Mouse (Mus musculus) cerebellum, postnatal 25 days (tissue): ENCODE results near the gene Tceanc2.

Source experiments
- DNase-seq, 2 experiments: peaks; one replicate each; pipeline ENCODE4 v3.0.0; 2021; ENCODE audit warnings: mixed read lengths in 2 of 2

Gene Tceanc2

DNA sequence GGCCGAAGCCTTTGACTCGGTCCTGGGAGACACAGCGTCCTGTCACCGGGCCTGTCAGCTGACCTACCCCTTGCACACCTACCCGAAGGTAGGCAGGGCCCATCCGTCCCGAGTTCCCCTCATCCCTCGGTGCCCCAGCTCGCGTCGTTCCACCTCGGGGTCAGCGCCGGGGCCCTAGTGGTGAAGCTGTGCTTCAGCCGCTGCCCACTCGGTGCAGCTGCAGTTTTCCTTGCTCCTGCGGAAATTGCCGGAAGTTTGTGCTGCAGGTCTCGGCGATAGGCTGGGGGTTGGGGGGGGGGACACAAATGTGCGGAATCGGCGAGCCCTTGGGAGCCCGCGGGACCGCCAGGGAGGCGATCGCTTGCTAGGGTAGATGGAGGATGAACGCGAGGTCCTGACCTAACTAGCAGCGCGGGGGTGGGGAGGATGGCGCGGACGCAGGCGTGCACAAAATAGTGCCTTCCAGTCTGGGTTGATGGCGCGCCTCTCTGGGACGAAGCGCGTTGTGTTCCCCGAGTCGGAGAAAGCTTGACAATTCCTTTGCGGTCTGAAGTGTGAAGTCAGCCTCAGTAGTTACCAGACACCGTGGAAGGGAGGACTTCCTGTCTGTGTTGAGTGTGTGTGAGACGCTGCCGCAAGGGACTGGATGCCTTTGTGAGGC is at the start of gene Tceanc2:
Gene Tceanc2, minus strand, starts transcription at position 287 of the 661 bp plus-strand sequence.
- DNase-seq: peak; percentile 63 to 75

DNA sequence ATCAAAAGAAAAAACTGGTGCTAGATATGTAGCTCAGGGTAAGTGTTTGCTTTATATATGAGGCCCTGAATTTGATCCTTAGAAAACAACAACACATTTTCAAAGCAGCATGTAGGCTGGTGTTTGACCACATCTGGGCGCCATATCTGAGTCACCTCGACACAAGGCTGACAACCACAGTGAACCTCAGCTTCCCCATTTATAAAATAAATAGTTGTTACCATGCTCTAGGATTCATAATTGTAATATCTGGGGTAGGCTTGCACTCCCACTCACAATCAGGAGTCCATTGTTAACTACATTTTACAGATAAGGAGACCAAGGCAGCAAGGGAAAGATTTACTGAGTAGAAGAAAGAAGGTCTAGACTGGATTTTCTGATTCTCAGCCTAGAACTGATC is 47.4 kb upstream of the Tceanc2 start:
- no peak for DNase-seq

DNA sequence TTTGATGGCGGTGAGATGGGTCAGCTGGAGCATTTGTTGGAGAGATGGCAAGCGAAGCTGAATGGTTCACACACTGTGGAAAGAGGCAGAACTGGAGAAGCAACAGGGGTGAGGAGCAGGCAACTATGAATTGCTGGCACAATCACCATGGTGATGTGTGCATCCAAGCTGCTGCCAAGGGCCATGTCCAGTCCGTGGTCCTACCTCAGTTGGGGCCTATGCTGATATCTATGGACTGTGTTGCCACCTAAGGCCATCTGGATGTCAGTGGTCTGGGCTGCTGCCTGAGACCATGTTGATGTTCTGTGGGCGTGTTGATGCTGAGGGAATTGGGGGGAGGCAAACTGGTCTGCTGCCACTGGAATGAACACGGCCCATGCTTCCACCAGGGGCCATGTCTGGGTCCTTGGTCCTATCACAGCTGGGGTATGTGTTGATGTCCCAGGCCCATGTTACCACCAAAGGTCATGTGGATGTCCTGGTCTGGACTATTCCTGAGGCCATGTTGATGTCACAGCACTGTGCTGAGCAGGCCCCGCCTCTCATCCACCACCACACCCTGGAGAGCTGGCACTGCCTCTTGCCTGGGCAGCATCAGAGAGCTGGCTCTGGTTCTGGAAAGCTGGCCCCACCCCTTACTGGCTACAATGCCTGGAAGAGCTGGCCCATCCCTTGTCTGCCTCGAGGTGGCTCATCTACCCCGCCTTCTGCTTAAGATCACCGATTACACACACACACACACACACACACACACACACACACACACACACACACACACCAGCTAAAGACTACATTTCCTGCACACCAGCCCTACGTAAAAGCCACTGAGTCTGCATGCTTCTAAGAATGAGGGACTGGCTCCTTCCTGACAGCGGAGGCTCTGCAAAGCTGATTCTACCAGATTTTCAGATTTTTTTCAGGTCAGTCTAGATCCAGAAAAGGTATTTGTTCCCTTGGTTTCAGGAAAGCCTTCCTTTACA is 44.6 kb upstream of the Tceanc2 start:
- DNase-seq: peak; percentile 62 to 72

DNA sequence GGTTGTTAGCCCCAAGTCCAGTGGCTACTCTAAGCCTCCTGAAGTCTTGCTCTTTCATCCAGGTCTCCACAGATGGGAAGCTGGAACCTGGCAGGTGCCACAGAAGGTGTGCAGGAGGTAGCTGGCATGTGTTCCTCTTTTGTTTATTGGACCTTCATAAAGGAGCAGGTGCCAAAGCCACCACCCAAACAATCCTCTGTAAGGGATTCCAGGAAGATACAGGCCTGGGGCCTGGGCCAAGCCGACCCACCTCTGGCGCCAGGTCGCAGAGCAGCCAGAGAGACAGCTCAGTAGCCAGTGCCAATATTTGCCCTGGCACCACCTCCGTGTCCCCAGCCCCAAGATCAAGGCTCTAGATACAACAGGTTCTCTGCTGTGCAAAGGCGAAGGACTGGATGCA is 42.6 kb upstream of the Tceanc2 start:
- peak; percentile 36 to 40 for DNase-seq

DNA sequence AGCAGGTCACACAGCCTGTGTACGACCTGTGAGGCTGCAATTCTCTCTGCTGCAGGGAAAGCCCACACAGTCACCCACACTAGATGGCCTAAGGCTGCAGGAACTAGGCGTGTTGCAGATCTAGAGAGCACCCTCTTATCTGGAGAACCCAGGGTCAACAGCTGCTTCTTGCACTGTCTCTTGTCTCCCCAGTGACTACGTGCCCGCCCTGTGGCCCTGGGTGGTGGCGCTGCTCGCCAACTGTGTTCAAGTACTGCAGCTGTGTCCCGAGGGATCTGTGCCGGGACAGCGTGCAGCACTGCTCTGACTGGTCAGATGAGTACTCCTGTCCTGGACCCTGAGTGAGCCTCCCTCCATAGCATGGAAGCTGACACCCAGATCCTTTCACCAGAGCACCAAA is 38.7 kb upstream of the Tceanc2 start:
- no peak for DNase-seq

DNA sequence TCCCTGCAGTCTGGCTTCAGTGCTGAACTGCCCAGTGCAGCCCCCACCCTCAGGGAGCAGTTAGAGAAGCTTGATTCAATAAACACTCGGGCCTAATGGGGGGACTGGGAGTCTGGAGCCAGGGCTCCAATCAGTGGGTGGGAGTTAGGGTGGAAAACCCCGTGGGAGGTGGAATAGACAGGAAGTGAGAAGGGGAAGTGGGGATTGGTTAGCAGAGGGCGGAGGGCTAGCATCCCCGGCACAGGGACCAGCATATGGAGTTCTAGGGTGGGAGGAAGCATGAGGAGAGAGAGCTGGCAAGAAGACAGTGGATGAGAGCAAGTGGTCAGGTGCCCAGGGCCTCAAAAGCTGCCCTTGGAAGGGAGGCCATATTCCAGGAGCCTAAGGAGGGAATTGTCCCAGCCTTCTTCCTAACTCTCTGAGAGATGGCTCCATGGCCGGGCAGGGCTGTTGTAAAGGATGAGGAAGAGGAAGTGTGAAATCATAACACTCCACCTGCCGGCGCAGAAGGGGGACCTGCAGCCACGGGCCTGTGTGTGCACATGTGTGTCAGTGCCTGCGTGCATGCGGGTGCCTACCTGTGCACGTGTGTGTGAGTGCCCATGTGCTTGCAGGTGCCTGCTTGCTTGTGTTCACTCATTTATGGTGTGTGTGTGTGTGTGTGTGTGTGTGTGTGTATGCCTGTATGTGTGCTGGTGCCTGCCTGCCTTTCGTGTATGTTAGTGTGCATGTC is 34.5 kb upstream of the Tceanc2 start:
- DNase-seq: no peak

DNA sequence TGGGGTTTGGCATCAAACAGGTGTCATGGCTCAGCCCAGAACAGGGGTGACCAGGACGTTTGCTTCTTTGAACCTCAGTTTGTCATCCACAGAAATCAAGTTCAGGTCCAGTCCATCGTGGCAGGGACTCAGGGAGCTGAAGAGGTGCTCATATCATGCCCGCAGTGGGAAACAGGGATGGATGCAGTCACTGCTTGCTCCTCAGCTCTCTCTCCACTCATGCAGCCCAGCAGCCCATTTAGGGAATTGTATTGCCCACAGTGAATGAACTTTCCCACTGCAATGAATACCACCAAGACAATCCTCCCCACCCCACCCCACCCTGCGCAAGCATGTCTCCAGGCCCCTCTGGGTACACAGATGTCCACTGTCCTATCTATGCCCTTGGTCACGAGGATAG is 33.0 kb upstream of the Tceanc2 start:
- no peak for DNase-seq

DNA sequence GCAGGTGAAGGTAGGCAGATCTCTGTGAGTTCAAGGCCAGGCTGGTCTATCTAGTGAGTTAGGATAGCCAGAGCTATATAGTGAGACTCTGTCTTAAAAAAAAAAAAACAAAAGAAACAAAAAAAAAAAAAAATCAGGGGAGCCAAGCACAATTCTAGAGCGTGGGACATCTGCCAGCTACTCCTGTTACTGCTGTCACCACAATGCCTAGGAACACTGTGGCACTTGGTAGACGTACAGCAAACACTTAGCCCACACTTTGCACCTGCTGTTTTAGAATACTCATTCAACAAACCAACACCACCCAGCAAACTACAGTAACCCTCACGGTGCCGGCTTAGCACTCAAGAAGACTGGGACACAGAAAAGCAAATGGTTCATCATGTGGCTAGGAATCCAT is 32.5 kb upstream of the Tceanc2 start:
- no peak for DNase-seq

DNA sequence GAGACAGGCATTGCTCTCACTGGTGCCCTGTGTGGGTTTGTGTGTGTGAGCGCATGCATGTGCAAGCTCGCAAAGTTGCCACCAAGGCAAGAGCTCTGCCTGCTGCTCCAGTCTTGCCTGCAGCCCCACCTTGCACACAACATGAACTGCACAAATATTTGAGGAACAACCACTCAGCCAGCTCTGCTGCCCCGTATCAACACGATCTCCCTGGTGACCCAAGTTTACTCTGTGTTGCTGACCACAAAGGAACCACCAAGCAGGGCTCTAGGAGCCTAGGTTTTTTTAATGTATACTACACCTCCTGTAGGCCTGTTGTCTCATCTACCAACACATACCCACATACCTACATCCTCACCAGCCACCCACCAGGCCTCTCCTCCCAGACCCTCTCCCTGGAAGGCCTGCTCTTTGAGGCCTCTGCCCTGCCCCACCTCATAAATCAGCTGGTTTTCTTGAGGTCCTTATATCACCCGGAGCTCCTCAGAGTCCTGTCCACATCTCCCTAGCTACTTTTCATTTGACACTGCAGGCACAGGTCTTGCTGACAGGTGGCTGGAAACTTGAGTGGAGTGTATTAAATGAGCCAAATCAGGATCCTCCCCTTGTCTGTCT is 31.7 kb upstream of the Tceanc2 start:
- DNase-seq: no peak

DNA sequence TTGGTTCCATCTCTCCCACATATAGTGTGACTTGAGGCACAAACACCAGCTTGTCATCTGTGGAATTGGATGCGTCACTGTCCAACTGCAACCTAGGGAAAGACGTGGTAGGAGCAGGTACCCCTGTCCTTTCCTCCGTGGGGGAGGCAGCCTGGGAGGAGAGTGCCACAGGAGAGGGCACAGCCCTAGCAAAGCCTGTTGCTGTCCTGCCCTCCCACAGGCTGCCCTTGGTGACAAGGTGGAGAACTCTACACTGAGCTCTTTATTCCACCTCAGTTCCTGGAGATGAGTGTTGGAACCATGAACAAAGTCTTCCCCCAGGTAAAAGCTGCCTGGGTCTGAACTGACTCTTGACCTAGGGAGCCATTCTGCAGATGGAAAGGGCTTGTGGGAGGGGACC is 30.0 kb upstream of the Tceanc2 start, which contains the start of gene Ldlrad1:
Gene Ldlrad1, plus strand, starts transcription at position 301 of the 400 bp plus-strand sequence.
- no peak for DNase-seq

DNA sequence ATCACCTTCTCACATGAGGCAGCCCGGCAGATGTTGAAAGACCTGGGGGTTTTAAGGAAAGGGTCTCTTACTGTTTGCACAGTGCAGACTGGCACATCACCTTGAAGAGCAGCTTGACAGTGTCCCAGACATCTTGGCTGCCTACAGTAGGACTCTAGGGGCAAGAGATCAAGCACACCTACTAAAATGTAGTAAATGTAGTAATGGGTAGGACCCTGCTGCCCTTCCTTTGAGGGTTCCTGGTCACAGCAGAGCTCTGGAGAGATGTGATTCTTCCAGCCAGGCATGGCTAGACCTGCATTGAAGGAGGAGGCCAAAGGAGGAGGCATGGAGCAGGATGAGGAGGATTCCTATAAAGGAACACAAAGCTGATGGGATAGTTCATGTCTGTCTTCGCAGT is 28.1 kb upstream of the Tceanc2 start:
- DNase-seq: no peak

DNA sequence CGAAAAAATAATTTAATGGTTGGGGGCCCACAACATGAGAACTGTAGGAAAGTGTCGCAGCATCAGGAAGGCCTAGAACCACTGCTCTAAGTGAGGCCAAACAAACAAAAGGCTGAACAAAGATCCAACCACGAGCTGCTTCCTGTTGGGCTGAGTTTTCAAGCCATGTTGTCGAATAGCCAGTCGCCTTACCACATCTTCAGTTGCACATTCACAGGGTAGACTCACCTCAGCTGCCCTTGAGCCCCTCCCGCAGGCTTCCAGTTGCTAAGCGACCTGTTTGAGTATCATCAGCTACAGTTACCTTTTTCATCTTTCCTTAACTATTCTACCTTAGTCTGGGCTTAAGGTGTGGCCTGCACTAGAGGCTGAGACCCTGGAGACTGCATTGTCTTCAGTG is 24.1 kb upstream of the Tceanc2 start:
- no peak for DNase-seq

DNA sequence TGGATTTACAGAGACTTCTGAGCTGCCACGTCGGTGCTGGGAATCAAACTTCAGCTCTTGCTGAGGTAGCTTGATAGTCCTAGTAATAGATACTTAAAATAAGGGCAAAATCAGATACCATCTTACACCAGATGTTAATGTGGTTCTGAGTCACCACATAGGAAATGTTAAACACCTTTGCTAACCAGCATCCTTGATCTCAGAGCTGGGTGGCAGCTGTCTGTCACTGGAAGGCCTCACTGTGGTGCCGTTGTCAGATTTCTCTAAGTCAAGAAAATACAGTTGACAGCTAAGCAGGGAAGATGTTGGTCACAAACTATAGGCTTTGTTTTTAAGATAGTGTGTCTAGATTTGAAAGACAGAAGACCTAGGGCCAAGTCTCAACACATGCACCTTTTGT is 22.9 kb upstream of the Tceanc2 start:
- no peak for DNase-seq

DNA sequence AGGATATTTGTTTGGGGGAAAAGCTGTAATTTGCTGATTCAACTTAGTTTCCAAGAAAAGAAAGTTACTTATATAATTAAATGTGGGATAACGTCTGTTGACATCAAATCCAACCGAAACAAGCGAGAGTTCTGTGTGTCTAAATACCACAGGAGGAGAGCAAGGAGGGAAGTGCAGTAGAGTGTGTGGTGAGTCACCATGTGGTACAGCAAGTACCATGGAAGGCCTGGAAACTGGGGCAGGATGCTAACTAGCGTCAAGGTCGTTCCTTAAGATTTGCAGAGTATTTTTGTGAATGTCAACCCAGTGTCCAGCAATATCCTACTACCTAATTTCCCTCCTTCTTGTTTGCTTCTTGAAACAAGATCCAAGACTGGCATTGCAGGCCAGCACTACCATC is 19.2 kb upstream of the Tceanc2 start:
- no peak for DNase-seq

DNA sequence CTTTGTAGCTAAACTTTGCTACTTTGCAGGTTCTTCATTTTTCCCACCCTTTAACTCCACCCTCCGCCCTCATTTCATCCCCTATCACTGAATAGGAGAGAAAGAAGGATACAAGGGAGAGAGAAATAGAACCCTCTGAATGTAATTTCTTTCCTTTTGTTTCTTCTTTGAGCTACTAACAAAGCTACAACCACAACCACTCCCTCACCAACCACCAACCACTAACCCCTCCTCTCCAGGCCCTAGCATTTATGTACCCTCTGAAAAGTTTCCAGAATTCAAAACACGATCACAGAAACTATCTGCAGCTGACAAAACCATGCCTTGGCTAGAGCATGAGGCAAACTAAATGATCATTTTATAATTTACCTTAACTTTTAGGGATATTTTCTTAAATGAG is 17.5 kb upstream of the Tceanc2 start:
- no peak for DNase-seq

DNA sequence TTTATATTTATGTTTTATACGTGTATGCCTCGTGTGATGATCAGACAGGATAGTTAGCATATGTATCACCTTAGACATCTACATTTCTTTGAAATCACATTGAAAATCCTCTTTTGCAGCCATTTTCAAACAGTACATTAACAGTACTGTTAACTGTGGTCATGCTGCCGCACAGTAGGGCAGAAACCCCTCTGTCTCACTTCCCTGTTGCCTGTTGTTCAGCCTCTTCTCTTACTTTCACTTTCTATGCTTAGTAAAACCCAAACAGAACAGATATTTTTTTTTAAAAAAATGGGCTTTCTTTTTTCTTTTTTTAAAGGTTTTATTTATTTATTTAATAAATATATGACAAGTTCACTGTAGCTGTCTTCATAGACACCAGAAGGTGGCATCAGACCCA is 14.9 kb upstream of the Tceanc2 start:
- no peak for DNase-seq

DNA sequence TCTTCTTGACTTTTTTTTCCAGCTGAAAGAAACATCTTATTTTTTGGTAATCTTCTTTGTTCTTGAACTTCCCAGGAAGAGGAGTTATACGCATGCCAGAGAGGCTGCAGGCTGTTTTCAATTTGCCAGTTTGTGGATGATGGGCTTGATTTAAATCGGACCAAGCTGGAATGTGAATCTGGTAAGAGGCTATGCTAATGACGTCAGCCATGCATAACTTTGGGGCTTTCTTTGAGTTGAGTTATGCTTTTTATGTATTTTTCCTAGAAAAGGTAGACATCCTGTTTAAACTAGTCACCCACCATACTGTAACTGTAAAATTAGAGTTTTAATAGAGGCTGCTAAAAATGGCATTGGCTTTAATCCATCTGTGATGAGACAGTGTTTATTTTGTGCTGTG is 6.8 kb upstream of the Tceanc2 start:
- no peak for DNase-seq

DNA sequence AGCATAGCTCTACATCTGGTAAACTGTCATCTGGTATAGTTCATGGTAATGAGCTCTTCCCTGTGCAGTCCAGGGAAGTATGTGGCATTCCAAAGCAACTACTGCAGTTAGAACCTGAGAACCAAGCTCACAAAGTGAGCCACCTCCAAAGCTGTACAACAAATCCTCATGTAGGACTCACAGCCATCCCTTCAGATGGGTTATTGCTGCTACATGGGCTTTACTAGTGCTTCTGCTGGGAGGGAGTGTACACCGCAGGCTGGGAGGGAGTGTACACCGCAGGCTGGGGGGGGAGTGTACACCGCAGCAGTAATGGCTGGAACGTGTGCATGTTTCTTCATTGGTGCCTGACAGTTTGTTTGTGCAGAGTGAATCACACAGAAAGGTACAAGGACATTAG is 4.3 kb upstream of the Tceanc2 start:
- DNase-seq: no peak

DNA sequence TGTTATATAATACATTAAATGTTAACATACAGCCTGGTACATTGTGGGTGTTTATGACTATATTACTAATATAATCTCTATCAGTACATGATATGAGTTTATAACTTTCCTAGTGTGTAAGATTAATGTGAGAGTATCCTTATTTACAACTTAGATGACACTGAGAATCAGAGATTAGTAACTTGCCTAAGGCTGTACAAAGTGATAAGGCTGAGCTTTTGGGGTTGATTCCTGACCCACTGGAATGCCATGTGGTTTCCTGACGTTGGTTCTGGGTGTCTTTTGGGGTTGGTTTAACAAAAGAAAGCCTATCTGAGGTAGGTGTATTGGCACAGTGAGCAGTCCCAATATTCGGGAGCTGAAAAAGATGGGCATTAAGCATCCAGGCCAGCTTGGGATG is 3.9 kb upstream of the Tceanc2 start:
- no peak for DNase-seq

DNA sequence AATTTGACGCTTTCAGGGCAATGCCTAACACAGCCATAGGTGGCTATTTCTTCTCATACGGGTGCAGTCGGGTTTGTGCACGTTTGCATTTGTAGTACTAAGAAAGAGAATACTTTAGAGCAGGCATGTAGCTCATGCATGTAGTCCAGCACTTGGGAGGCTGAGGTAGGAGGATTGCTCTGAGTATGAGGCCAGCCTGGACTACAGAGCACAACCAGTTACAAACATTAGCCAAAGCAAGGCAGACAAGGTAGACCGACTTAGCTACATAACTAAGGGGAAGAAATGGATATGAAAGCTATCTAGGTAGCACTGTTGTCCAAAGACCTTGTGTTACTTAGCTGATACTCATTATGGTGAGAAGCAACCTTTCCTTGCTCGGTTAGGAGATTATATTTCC is 3.0 kb upstream of the Tceanc2 start:
- DNase-seq: no peak

DNA sequence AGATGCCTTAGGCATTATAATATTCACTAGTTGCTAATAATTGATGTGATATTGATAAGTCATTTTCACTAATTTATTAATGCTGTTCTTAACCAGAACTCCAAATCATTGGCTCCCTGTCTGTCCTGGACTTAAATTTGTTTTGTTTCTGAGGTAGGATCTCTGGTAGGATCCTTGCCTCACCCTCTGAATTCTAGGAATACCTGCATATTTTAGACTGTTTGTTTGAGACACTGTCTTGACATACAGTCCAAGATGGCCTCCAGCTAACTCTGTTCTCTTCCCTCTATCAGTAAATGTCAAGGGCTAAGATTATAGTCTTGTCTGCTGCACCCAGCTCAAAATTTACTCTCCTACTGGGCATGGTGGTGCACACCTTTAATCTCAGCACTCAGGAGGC is 1.8 kb upstream of the Tceanc2 start:
- no peak for DNase-seq

DNA sequence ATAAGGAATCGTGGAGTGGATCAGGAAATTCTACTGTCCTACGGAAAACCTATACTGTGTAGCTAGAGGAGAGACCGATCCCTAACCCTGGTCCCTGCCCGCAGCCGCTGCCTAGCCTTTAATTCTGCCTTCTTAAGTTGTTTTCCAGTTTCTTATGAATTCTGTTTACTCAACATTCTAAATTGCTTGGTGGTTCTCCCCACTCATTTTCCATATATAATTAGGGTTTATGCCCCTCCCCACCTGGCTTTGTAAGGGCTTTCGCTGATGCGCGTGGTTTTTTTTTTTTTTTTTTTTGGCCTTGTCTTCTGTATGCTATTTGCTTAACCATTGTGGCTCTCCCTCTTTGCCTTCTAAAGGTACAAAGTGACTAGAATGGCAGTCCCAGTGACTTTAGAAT is 645 bp upstream of the Tceanc2 start:
- DNase-seq: no peak
